Mouse (Mus musculus) lung, embryonic 15.5 days (tissue): ENCODE results near the gene Hmx1. TPM values are rescaled to one million over a fixed set of nuclear protein-coding genes. Genes with fewer than 3 reads are reported as not detected.

Source experiments
- ATAC-seq: fragments of 200-750 bp; cut with Nextera tagmentation; 2 replicates; pipeline ENCODE4 v1.8.0; 2017; ENCODE audit warnings: moderate number of reproducible peaks, borderline replicate concordance; ENCODE audit not compliant: low FRiP score, low TSS enrichment; ENCODE audit errors: extremely low read depth
- H3K27ac ChIP-seq: fragments of 300-500 bp; sonication (generic); 2 replicates; pipeline ENCODE4 v1.5.1; 2015; ENCODE audit warnings: moderate library complexity, mild to moderate bottlenecking, inconsistent platforms
- H3K27me3 ChIP-seq: fragments of 300-500 bp; sonication (generic); 2 replicates; pipeline ENCODE4 v1.6.1; 2015; ENCODE audit warnings: inconsistent platforms
- H3K36me3 ChIP-seq: fragments of 300-500 bp; sonication (generic); 2 replicates; pipeline ENCODE4 v1.6.1; 2015; ENCODE audit warnings: inconsistent platforms
- H3K4me1 ChIP-seq: fragments of 300-500 bp; sonication (generic); 2 replicates; pipeline ENCODE4 v1.6.1; 2015; ENCODE audit warnings: inconsistent platforms
- H3K4me2 ChIP-seq: fragments of 300-500 bp; sonication (generic); 2 replicates; pipeline ENCODE4 v1.6.1; 2015; ENCODE audit warnings: inconsistent platforms, mild to moderate bottlenecking, moderate library complexity
- H3K4me3 ChIP-seq: fragments of 300-500 bp; sonication (generic); 2 replicates; pipeline ENCODE4 v1.5.1; 2015; ENCODE audit warnings: mild to moderate bottlenecking, inconsistent platforms
- H3K9ac ChIP-seq: fragments of 300-500 bp; sonication (generic); 2 replicates; pipeline ENCODE4 v1.6.1; 2015; ENCODE audit warnings: inconsistent platforms
- H3K9me3 ChIP-seq: fragments of 300-500 bp; sonication (generic); 2 replicates; pipeline ENCODE4 v1.6.1; 2016; ENCODE audit warnings: inconsistent platforms
- WGBS: fragments of 180-500 bp; shearing (Covaris S2); methylation state at CpG from one replicate; pipeline ENCODE4 v1.1.7; 2015; 5-methylcytosine and 5-hydroxymethylcytosine counted together
- polyA plus RNA-seq: library from polyadenylated mRNA; unstranded; fragments of >200 nt; fragmentation: Nextera tagmentation; extraction: Ambion mirVana; gene quantifications from 2 replicates; pipeline ENCODE4 v1.2.1, GENCODE M21; 2015

Gene Hmx1
- polyA plus RNA-seq, 1 experiment from 2014 or later = 0.27 TPM

DNA sequence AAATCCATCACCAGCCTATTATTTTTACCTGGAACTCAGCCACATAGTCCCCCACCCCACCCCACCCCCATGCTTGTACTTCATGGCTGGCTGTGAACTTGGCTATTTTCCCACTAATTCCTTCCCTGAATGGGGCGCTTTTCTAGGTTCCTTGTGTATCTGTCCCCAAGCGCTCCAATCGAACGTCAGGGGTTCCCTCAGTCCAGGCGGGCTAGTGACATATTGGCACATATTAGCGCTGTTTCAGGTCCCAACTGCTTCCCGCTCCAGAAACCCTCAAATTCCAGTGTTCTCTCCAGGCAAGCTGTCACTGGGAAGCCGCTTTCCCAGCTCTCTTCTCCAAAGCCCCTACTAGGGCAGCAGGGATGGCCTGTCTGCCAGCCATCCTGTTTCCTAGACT is 12.3 kb downstream of the Hmx1 start:
- Histone ChIP-seq H3K36me3 (no peaks in the 10 kb centered on the region), H3K4me1 (peaks cover 6% of the 10 kb centered on the region; the same call in 1 of the 2 replicates), H3K4me2 (no peak overlapping the region), H3K9me3 (no peaks in the 10 kb centered on the region), H3K4me3 (no peak overlapping the region), H3K9ac (no peak overlapping the region), H3K27ac (no peak overlapping the region), H3K27me3 (peaks cover 96% of the 10 kb centered on the region)
- 5% methylated on average over 8 of the region's 8 CpGs for WGBS
- ATAC-seq = no peak

DNA sequence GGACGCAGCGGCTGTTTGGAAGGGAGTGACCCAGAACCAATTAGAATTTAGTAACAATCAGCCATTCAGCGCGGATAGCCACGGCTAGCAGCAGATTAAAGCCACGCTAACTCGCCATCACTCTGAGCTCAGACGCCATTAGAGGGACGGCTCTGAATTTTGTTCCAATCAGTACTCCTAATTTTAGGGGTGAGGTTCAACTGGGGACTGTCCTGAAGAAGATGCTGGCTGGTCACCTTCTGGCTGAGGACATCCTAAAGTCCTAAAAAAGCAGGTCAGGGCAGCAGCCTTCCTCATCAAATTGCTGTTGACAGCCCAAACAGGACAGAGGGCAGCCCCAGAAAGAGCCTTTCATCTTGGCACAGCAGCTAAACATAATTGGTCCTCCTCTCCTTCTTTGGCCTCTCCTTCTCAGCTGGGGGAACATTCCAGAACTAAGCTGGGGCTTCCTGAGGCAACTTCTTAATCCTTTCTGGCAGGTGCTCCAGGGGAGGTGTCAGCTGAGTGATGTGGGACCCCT is 18.6 kb downstream of the Hmx1 start:
- H3K4me1 ChIP-seq = peaks cover under 1% of the 10 kb centered on the region; the same call in 1 of the 2 replicates
- peaks cover 50% of the 10 kb centered on the region for H3K27me3 ChIP-seq

DNA sequence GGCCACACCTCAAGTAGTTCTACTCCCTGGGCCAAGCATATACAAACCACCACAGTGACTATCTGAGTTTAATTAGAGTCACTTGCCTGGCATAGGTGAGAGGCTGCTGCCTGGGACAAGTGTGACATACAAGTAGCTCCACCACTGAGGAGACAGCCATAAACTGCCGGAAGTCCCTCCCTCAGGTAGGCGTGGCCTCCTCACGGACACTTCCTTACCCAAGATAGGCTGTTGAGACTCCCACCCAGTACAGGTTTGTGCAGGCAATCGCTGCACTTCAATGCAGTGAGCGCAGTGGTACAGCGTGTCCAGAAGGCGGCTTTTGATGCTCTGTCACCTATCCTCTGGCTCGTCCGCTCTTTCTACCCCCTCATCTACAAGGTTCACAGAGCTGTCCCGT is 22.1 kb downstream of the Hmx1 start:
- WGBS = 60% methylated on average over 10 of the region's 10 CpGs
- Histone ChIP-seq H3K27ac (no peak overlapping the region), H3K36me3 (no peaks in the 10 kb centered on the region), H3K4me1 (peaks cover 4% of the 10 kb centered on the region; the same call in 1 of the 2 replicates), H3K9me3 (no peaks in the 10 kb centered on the region), H3K27me3 (peaks cover 34% of the 10 kb centered on the region), H3K4me3 (no peak overlapping the region), H3K4me2 (no peak overlapping the region), H3K9ac (no peak overlapping the region)
- no peak for ATAC-seq

More for the DNA sequence above, 18.6 kb downstream of the Hmx1 start:
- Histone ChIP-seq H3K4me3 (no peak overlapping the region), H3K27ac (no peak overlapping the region), H3K9ac (no peak overlapping the region), H3K9me3 (no peaks in the 10 kb centered on the region), H3K4me2 (no peak overlapping the region), H3K36me3 (no peaks in the 10 kb centered on the region)
- no peak for ATAC-seq
- 68% methylated on average over 9 of the region's 9 CpGs for WGBS

DNA sequence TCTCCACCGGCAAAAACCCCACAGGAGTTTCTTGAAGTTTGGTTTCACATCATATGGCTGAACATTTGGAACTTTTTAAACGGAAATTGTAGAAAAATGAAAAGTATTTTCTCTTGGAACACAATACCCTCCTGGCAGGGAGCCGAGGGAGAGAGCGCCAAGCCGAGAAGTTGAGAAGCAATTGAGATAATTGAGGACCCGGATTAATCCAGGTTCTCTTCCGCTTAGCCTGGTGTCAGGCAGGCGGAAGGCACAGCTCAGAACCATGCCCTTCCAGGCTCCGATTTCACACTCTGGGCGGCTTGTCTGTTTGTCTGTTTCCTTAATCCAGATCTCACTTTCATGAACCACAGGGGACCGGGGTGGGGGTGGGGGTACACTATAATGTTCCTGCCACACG is 23.9 kb downstream of the Hmx1 start:
- H3K9me3 ChIP-seq = no peaks in the 10 kb centered on the region
- no peak overlapping the region for H3K27ac ChIP-seq
- H3K4me1 ChIP-seq = peaks cover 4% of the 10 kb centered on the region; the same call in 1 of the 2 replicates
- H3K27me3 ChIP-seq = peaks cover 24% of the 10 kb centered on the region
- no peak for ATAC-seq
- no peak overlapping the region for H3K4me2 ChIP-seq
- H3K4me3 ChIP-seq = no peak overlapping the region
- 16% methylated on average over 12 of the region's 12 CpGs for WGBS
- no peaks in the 10 kb centered on the region for H3K36me3 ChIP-seq
- no peak overlapping the region for H3K9ac ChIP-seq

DNA sequence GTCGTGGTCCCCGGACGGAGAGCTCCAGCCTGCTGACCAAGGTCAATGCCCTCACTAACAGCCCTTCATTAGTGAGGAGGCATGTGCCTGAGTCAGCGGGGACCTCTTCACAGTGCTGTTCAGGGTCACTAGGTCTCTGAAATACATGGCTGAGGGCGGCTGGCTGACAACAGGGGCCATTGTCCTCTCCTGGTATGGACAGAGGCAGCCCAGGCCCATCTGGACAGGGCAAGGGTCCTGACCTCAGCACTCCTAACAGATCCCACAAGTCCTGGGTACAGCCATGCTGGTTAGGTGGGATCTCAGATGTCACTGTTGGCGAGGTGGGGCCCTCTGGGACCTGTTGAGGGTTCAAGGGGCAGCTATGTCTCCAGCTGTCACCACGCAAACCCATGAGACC is 28.8 kb downstream of the Hmx1 start:
- Histone ChIP-seq H3K36me3 (no peaks in the 10 kb centered on the region), H3K9ac (no peak overlapping the region), H3K4me3 (no peak overlapping the region), H3K4me1 (0 out of 2 replicates have a peak, but pooled peaks cover under 1% of the 10 kb centered on the region), H3K27ac (no peak overlapping the region), H3K27me3 (peaks cover 22% of the 10 kb centered on the region), H3K9me3 (no peaks in the 10 kb centered on the region), H3K4me2 (no peak overlapping the region)
- WGBS = 35% methylated on average over 7 of the region's 7 CpGs
- no peak for ATAC-seq

DNA sequence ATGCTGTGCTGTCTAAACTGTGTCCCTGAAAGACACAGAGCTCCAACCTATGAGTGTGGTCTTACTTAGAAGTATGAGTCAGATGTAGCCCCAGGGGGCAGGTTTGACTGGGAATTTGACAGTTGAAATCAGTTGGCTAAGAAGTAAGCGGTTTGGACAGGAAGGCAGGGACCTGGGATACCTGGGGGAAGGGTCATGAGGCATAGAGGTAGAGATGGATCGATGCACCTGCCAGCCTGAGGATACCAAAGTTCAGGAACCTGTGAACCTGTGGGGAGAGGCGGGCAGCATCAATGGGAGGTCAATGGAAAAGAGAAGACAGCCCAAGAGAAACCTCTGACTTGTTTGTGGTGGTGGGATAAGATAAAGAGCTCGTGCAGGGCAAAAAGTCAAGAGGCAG is 32.7 kb downstream of the Hmx1 start:
- ATAC-seq = no peak
- Histone ChIP-seq H3K36me3 (no peaks in the 10 kb centered on the region), H3K9ac (no peak overlapping the region), H3K4me2 (no peak overlapping the region), H3K9me3 (no peaks in the 10 kb centered on the region), H3K4me3 (no peak overlapping the region), H3K27me3 (peaks cover 7% of the 10 kb centered on the region), H3K4me1 (no peaks in the 10 kb centered on the region), H3K27ac (no peak overlapping the region)
- 70% methylated on average over 4 of the region's 4 CpGs for WGBS

DNA sequence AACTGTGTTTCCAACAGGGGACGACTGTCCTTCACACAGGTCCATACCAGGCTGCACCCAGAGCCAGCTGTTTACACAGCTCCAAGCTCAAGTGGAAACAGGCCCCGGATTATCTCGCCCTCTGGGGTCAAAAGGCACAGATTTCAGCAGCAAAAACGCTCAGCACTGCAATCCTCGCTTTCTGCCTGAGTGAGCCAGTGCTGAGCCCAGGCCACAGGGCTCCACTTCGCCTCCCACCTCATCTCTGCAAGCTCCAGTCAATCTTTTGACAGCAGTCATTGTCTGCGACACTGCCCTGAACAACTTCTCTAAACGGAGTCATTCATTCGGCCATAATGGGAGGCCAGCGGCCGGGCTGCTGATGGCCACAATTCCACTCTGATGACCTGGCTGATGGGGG is 36.3 kb downstream of the Hmx1 start:
- no peak overlapping the region for H3K4me2 ChIP-seq
- ATAC-seq = no peak
- no peak overlapping the region for H3K27ac ChIP-seq
- no peaks in the 10 kb centered on the region for H3K36me3 ChIP-seq
- 21% methylated on average over 11 of the region's 11 CpGs for WGBS
- H3K9ac ChIP-seq = no peak overlapping the region
- H3K9me3 ChIP-seq = no peaks in the 10 kb centered on the region
- H3K4me3 ChIP-seq = no peak overlapping the region
- H3K4me1 ChIP-seq = no peaks in the 10 kb centered on the region
- H3K27me3 ChIP-seq = no peaks in the 10 kb centered on the region

DNA sequence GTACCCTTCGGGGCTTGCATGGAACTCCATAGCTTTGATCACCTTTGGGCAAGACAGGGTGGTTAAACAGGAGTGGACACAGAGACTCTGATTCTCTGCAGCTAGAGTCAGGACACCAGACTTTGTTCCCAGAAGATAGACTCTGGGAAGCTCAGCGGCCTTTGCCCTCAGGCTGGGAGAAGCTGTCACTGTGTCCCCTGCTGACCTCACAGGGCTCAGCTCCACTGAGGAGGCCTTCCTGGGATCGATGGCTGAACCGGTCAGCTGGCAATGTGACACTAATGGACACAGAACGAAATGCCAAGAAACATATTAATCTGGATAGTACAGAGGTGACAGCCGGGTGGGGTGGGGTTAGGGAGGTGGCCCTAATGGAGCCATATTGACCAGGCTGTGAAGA is 39.0 kb downstream of the Hmx1 start:
- Histone ChIP-seq H3K9me3 (no peaks in the 10 kb centered on the region), H3K36me3 (no peaks in the 10 kb centered on the region), H3K4me2 (no peak overlapping the region), H3K27ac (no peak overlapping the region), H3K4me3 (no peak overlapping the region), H3K27me3 (no peaks in the 10 kb centered on the region), H3K4me1 (no peaks in the 10 kb centered on the region), H3K9ac (no peak overlapping the region)
- no peak for ATAC-seq
- 47% methylated on average over 6 of the region's 6 CpGs for WGBS

DNA sequence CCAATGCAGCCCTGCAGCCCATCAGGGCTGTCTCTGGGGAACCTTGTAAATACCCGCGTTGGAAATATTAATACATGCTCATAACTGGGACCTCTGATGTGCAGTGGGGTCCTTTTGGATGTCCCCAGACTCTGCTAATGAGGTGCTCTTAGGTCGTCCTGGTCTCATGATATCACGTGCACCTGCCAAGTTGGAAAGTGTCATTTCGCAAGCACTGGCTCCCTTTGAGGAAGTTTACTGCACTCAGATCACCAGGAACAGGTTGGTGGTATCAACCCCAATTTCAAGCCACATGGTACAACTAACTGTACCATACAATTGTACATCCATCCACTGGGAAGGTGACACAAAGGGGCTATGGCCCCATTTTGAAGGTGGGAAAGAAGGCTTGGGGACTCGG is 39.5 kb downstream of the Hmx1 start:
- Histone ChIP-seq H3K36me3 (no peaks in the 10 kb centered on the region), H3K4me1 (no peaks in the 10 kb centered on the region), H3K27ac (no peak overlapping the region), H3K27me3 (no peaks in the 10 kb centered on the region), H3K4me3 (no peak overlapping the region), H3K4me2 (no peak overlapping the region), H3K9ac (no peak overlapping the region), H3K9me3 (no peaks in the 10 kb centered on the region)
- ATAC-seq = no peak
- WGBS = 81% methylated on average over 6 of the region's 6 CpGs

DNA sequence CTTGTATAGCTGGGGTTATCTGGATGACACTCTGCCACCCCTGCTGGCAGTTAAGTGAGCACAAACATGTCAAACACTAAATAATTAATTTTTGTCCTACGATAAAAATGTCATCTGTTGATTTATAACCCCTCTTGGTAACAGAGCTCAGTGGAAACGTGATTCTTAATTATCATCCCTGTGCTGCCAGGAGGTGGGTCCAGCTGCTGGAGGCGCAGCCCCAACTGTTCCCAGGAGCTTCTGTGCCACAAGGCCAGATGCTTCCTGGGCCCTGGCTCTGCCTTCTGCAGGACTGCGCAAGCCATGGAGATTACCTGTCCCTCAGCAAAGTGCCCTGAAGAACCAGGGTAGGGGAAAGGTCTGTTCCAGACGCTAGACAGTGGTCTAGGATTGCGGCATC is 43.2 kb downstream of the Hmx1 start:
- no peak overlapping the region for H3K4me3 ChIP-seq
- H3K4me2 ChIP-seq = no peak overlapping the region
- H3K36me3 ChIP-seq = no peaks in the 10 kb centered on the region
- H3K27ac ChIP-seq = no peak overlapping the region
- ATAC-seq = no peak
- no peaks in the 10 kb centered on the region for H3K4me1 ChIP-seq
- H3K9me3 ChIP-seq = no peaks in the 10 kb centered on the region
- 50% methylated on average over 6 of the region's 6 CpGs for WGBS
- no peaks in the 10 kb centered on the region for H3K27me3 ChIP-seq
- H3K9ac ChIP-seq = no peak overlapping the region

DNA sequence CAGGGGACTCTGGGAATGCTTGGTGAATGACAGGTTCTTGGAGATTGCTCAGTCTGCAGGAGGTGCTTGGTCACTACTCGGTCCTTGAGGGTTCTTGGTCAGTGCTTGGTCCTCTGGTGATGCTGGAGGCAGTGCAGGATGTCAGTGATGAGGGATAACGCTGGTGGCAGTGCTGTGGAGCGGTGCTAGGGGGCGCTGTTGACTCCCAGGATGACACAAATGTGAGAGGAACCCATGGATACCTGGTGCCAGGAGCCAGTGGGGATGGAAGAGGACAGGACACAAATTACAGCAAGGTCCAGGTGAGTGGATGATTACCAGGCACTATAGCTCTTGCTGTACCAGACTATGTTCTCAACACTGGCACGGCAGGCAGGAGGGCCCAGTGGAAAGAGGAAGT is 45.1 kb downstream of the Hmx1 start:
- ATAC-seq = no peak
- H3K27me3 ChIP-seq = no peaks in the 10 kb centered on the region
- 33% methylated on average over 5 of the region's 5 CpGs for WGBS
- H3K27ac ChIP-seq = no peak overlapping the region
- H3K9me3 ChIP-seq = no peaks in the 10 kb centered on the region
- H3K4me2 ChIP-seq = no peak overlapping the region
- H3K4me1 ChIP-seq = no peaks in the 10 kb centered on the region
- H3K9ac ChIP-seq = no peak overlapping the region
- H3K4me3 ChIP-seq = no peak overlapping the region
- H3K36me3 ChIP-seq = no peaks in the 10 kb centered on the region

DNA sequence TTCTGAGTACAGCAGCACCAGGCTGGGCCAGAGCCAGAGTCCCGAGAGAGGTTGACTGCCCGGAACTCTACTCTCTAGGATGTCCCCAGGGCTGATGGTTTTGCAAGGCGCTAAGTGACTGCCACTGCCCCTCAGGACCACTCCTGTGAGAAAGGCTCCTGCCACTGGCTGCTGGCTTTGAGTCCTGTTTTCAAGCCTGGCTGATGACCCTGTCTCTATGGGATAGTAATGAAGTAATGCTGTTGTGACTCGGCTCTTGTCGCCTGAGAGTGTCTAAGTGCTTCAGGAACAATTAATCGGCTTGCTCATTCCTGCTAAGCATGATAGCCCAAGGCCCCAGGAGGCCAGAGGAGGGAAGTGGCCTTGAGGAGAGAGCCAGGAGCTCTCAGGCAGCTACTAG is 45.8 kb downstream of the Hmx1 start:
- Histone ChIP-seq H3K27me3 (no peaks in the 10 kb centered on the region), H3K9ac (no peak overlapping the region), H3K9me3 (no peaks in the 10 kb centered on the region), H3K27ac (no peak overlapping the region), H3K36me3 (no peaks in the 10 kb centered on the region), H3K4me3 (no peak overlapping the region), H3K4me2 (no peak overlapping the region), H3K4me1 (no peaks in the 10 kb centered on the region)
- ATAC-seq = no peak
- WGBS = 35% methylated on average over 6 of the region's 6 CpGs

DNA sequence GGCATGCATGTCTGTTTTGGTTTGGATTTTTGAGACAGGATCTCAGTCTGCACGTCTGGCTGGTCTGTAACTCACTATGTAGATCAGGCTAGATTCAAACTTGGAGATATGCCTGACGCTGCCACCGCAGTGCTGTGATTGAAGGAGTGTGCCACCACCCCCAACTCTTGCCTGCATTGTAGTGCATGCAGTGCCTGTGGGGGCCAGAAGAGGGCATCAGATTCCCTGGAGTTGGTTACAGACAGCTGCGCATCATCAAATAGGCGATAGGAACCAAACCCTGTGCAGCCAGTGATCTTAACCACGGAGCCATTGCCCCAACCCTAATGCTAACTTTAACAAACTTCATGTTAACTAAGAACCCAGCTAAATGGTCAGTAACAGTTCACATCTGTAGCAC is 49.9 kb downstream of the Hmx1 start:
- Histone ChIP-seq H3K27me3 (no peaks in the 10 kb centered on the region), H3K4me2 (no peak overlapping the region), H3K27ac (no peak overlapping the region), H3K9me3 (no peaks in the 10 kb centered on the region), H3K4me3 (no peak overlapping the region), H3K36me3 (no peaks in the 10 kb centered on the region), H3K4me1 (no peaks in the 10 kb centered on the region), H3K9ac (no peak overlapping the region)
- WGBS = 71% methylated on average over 6 of the region's 6 CpGs
- ATAC-seq = no peak
